8 mouse cellular contexts compared by ENCODE assay signal in the genomic region with DNA sequence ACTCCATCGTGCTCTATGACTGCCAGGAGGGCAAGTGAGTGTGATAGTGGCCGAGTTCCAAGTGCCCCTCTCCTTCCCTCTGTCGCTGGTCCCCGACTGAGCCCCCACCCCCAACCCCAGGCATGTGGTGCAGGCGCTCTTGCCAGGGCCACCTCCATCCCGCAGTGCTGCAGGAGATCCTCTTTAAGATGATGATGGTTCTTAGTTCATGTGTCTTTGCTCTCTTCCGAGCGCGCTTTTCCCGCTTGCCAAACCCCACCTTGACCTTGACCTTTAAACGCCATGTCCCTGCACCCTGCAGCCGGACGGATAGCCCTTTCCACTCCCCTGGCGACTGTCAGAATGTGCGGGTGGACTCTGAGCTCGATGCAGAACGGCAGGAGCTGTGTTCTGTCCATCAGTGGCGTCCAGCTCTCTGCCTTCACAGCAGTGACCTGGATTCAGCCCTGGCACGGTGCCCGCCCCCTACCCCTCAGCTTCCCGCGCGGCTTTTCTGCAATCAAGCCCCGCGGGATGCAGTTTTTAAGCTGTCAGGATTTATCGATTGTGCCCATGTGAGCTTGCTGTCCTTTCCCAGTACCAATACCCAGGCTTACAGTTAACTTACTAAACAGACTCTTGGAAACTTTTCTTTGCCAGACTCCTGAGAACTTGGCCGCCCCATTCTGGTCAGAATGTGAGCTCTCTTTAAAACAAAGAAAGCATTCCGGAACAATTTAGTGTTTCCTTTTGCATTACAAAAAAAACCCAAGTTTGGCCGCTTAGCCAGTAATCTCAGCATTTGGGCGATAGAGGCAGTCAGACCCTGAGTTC. TPM values are rescaled to one million over a fixed set of nuclear protein-coding genes. Genes with fewer than 3 reads are reported as not detected.
DNase-seq lines count a peak whose midpoint lies in the region; ATAC-seq and TF ChIP-seq lines count a peak whose summit lies in the region.

No protein-coding gene starts in this region.

- in situ Hi-C loops in ES-E14 (cut with MboI; ENCODE audit: low sequenced_read_pairs in 2 of 2, unreplicated experiment in 2 of 2): no loop called here

- H3K27ac ChIP-seq in ES-E14 (ENCODE audit: insufficient read depth, low read depth, low read length, poor library complexity, severe bottlenecking): peak overlapping the region; percentile 97
- H3K27ac ChIP-seq in forebrain, embryonic 14.5 days (ENCODE audit: low read depth, low read length): peak overlapping the region; percentile 97
- H3K27ac ChIP-seq in heart, postnatal 0 days (ENCODE audit: low read depth): peak overlapping the region; percentile 99
- peak overlapping the region; percentile 95 for H3K27ac ChIP-seq in liver, postnatal 0 days (ENCODE audit: low read depth)
- H3K27ac ChIP-seq in neural tube, embryonic 14.5 days (ENCODE audit: low read depth, low read length): peak overlapping the region; percentile 98

- H3K9me3 ChIP-seq in ES-E14 (ENCODE audit: control insufficient read depth, insufficient read depth, low read depth, low read length): no peaks in the 10 kb centered on the region
- H3K9me3 ChIP-seq in forebrain, embryonic 14.5 days (replicated peaks; ENCODE audit: control insufficient read depth, low read length): no peaks in the 10 kb centered on the region
- H3K9me3 ChIP-seq in heart, postnatal 0 days (replicated peaks; ENCODE audit: control insufficient read depth, low read length): no peaks in the 10 kb centered on the region
- H3K9me3 ChIP-seq in liver, postnatal 0 days (ENCODE audit: low read length): no peaks in the 10 kb centered on the region
- no peaks in the 10 kb centered on the region for H3K9me3 ChIP-seq in neural tube, embryonic 14.5 days (ENCODE audit: control insufficient read depth, low read length)

- H3K4me2 ChIP-seq in forebrain, embryonic 14.5 days (ENCODE audit: low read length): peak overlapping the region; percentile 87
- peak overlapping the region; percentile 90 for H3K4me2 ChIP-seq in heart, postnatal 0 days (ENCODE audit: low read depth, low read length)
- peak overlapping the region; percentile 92 for H3K4me2 ChIP-seq in liver, postnatal 0 days (ENCODE audit: low read depth, low read length)
- peak overlapping the region; percentile 72 for H3K4me2 ChIP-seq in neural tube, embryonic 14.5 days (ENCODE audit: low read depth, low read length)

- DNase-seq in ES-E14 (ENCODE audit: low read depth, low spot score): peak; percentile 70
- DNase-seq in cerebellum, adult 11-12 months: peak; percentile 87
- DNase-seq in forebrain, embryonic 14.5 days (ENCODE audit: low spot score): peak; percentile 62
- peak; percentile 44 for DNase-seq in heart, postnatal 0 days (ENCODE audit: low spot score)
- DNase-seq in kidney, postnatal 25 days: peak; percentile 88 to 94
- DNase-seq in liver, postnatal 0 days: peak; percentile 82
- peak; percentile 74 for DNase-seq in testis, postnatal 14 days (ENCODE audit: low spot score)

- H3K27me3 ChIP-seq in forebrain, embryonic 14.5 days (replicated peaks; ENCODE audit: control insufficient read depth, insufficient read depth, low read length): no peaks in the 10 kb centered on the region
- no peaks in the 10 kb centered on the region for H3K27me3 ChIP-seq in heart, postnatal 0 days (ENCODE audit: control insufficient read depth, insufficient read depth, low read length)
- no peaks in the 10 kb centered on the region for H3K27me3 ChIP-seq in liver, postnatal 0 days (ENCODE audit: insufficient read depth, low read length)
- no peaks in the 10 kb centered on the region for H3K27me3 ChIP-seq in neural tube, embryonic 14.5 days (ENCODE audit: control insufficient read depth, insufficient read depth, low read length)

- TF ChIP-seq EP300 in heart, postnatal 0 days (IDR thresholded peaks at IDR 0.05; ENCODE audit: low read depth): no peak
- TF ChIP-seq EP300 in liver, postnatal 0 days (IDR thresholded peaks at IDR 0.05; ENCODE audit: low read depth): no peak

- ATAC-seq in forebrain, embryonic 14.5 days: peak; percentile 67
- ATAC-seq in heart, postnatal 0 days (ENCODE audit: insufficient read depth, low read depth): peak; percentile 61
- peak; percentile 67 for ATAC-seq in liver, postnatal 0 days
- ATAC-seq in neural tube, embryonic 14.5 days (ENCODE audit: low read depth): peak; percentile 71

- peak overlapping the region; percentile 87 to 100 for H3K4me3 ChIP-seq in ES-E14 (ENCODE audit: insufficient read depth in 1 of 2, low read depth in 1 of 2, low read length in 2 of 2, poor library complexity in 1 of 2, severe bottlenecking in 1 of 2)
- peak overlapping the region; percentile 94 for H3K4me3 ChIP-seq in forebrain, embryonic 14.5 days (ENCODE audit: low read depth, low read length)
- H3K4me3 ChIP-seq in heart, postnatal 0 days (ENCODE audit: low read depth, low read length): peak overlapping the region; percentile 88
- peak overlapping the region; percentile 78 for H3K4me3 ChIP-seq in liver, postnatal 0 days (ENCODE audit: low read depth, low read length)
- H3K4me3 ChIP-seq in neural tube, embryonic 14.5 days (ENCODE audit: low read depth, low read length): peak overlapping the region; percentile 90

- WGBS in forebrain, embryonic 14.5 days: 1% methylated on average over 30 of the region's 30 CpGs
- WGBS in heart, postnatal 0 days: under 1% methylated on average over 30 of the region's 30 CpGs
- WGBS in liver, postnatal 0 days (ENCODE audit: insufficient replicate concordance): under 1% methylated on average over 30 of the region's 30 CpGs
- 1% methylated on average over 30 of the region's 30 CpGs for WGBS in neural tube, embryonic 14.5 days

- H3K36me3 ChIP-seq in ES-E14 (ENCODE audit: control insufficient read depth, insufficient read depth, low read length, poor library complexity, severe bottlenecking): peaks cover 7% of the 10 kb centered on the region
- peaks cover 4% of the 10 kb centered on the region; the same call in 1 of the 2 replicates for H3K36me3 ChIP-seq in forebrain, embryonic 14.5 days (ENCODE audit: control insufficient read depth, insufficient read depth, low read length)
- H3K36me3 ChIP-seq in heart, postnatal 0 days (replicated peaks; ENCODE audit: control insufficient read depth, insufficient read depth, low read length): peaks cover 6% of the 10 kb centered on the region
- H3K36me3 ChIP-seq in liver, postnatal 0 days (replicated peaks; ENCODE audit: insufficient read depth, low read length): peaks cover 12% of the 10 kb centered on the region
- no peaks in the 10 kb centered on the region for H3K36me3 ChIP-seq in neural tube, embryonic 14.5 days (ENCODE audit: control insufficient read depth, insufficient read depth, low read length)

- H3K9ac ChIP-seq in ES-E14 (ENCODE audit: insufficient read depth, low read depth, low read length, poor library complexity, severe bottlenecking): peak overlapping the region; percentile 100
- peak overlapping the region; percentile 93 for H3K9ac ChIP-seq in forebrain, embryonic 14.5 days (ENCODE audit: low read length)
- peak overlapping the region; percentile 94 for H3K9ac ChIP-seq in heart, postnatal 0 days (replicated peaks; ENCODE audit: low read depth, low read length)
- peak overlapping the region; percentile 83 for H3K9ac ChIP-seq in liver, postnatal 0 days (replicated peaks)
- peak overlapping the region; percentile 95 for H3K9ac ChIP-seq in neural tube, embryonic 14.5 days (replicated peaks; ENCODE audit: low read depth, low read length)

- H3K4me1 ChIP-seq in ES-E14 (ENCODE audit: control insufficient read depth in 2 of 2, insufficient read depth in 2 of 2, low read length in 2 of 2, poor library complexity in 1 of 2): peaks cover 9 to 12% of the 10 kb centered on the region in 2 experiments
- H3K4me1 ChIP-seq in forebrain, embryonic 14.5 days (ENCODE audit: control insufficient read depth, insufficient read depth, low read length): peaks cover 27% of the 10 kb centered on the region
- H3K4me1 ChIP-seq in heart, postnatal 0 days (ENCODE audit: control insufficient read depth, insufficient read depth): peaks cover 35% of the 10 kb centered on the region
- H3K4me1 ChIP-seq in liver, postnatal 0 days (ENCODE audit: insufficient read depth): peaks cover 41% of the 10 kb centered on the region
- peaks cover 34% of the 10 kb centered on the region for H3K4me1 ChIP-seq in neural tube, embryonic 14.5 days (ENCODE audit: control insufficient read depth, insufficient read depth, low read length)

- TF ChIP-seq CTCF in heart, postnatal 0 days (IDR thresholded peaks at IDR 0.05; ENCODE audit: low read depth): no peak
- no peak for TF ChIP-seq CTCF in liver, postnatal 0 days (IDR thresholded peaks at IDR 0.05; ENCODE audit: low read depth)

RNA-seq across cellular contexts. Expression of a gene that starts 0.8 kb away (rescaled TPM):
- 83.7 and 95.8 TPM in 2 replicates for total RNA-seq in ES-E14 (2012; rRNA removed)
- 54.7 and 56.4 TPM in 2 replicates for polyA plus RNA-seq in forebrain, embryonic 14.5 days (2014; fragmentation: Nextera tagmentation; extraction: Ambion mirVana)
- total RNA-seq in heart, postnatal 0 days (2014; rRNA removed; ENCODE audit: low replicate concordance): 122 and 124 TPM in 2 replicates
- 13.9 and 14.3 TPM in 2 replicates for polyA plus RNA-seq in heart, postnatal 0 days (2015; fragmentation: Nextera tagmentation; extraction: Ambion mirVana)
- polyA plus RNA-seq in liver, postnatal 0 days (2015; fragmentation: Nextera tagmentation; extraction: Ambion mirVana): 5.3 and 5.7 TPM in 2 replicates
- 37.4 and 40.4 TPM in 2 replicates for polyA plus RNA-seq in neural tube, embryonic 14.5 days (2014; fragmentation: Nextera tagmentation; extraction: Ambion mirVana)

RNA-seq across cellular contexts. Expression of a gene that starts 13.6 kb away (rescaled TPM):
- 3.2 and 5.5 TPM in 2 replicates for total RNA-seq in ES-E14 (2012; rRNA removed)
- 2.3 TPM in 2 replicates for polyA plus RNA-seq in forebrain, embryonic 14.5 days (2014; fragmentation: Nextera tagmentation; extraction: Ambion mirVana)
- total RNA-seq in heart, postnatal 0 days (2014; rRNA removed; ENCODE audit: low replicate concordance): 2.0 and 2.5 TPM in 2 replicates
- 0.90 and 1.1 TPM in 2 replicates for polyA plus RNA-seq in heart, postnatal 0 days (2015; fragmentation: Nextera tagmentation; extraction: Ambion mirVana)
- 41.4 and 46.5 TPM in 2 replicates for polyA plus RNA-seq in liver, postnatal 0 days (2015; fragmentation: Nextera tagmentation; extraction: Ambion mirVana)
- 3.3 and 4.3 TPM in 2 replicates for polyA plus RNA-seq in neural tube, embryonic 14.5 days (2014; fragmentation: Nextera tagmentation; extraction: Ambion mirVana)

RNA-seq across cellular contexts. Expression of a gene that starts 28.0 kb away (rescaled TPM):
- total RNA-seq in ES-E14 (2012; rRNA removed): 40.6 and 53.9 TPM in 2 replicates
- polyA plus RNA-seq in forebrain, embryonic 14.5 days (2014; fragmentation: Nextera tagmentation; extraction: Ambion mirVana): 10.3 and 10.7 TPM in 2 replicates
- 7.5 and 22.8 TPM in 2 replicates for total RNA-seq in heart, postnatal 0 days (2014; rRNA removed; ENCODE audit: low replicate concordance)
- polyA plus RNA-seq in heart, postnatal 0 days (2015; fragmentation: Nextera tagmentation; extraction: Ambion mirVana): 13.1 and 15.1 TPM in 2 replicates
- polyA plus RNA-seq in liver, postnatal 0 days (2015; fragmentation: Nextera tagmentation; extraction: Ambion mirVana): 11.0 and 11.1 TPM in 2 replicates
- polyA plus RNA-seq in neural tube, embryonic 14.5 days (2014; fragmentation: Nextera tagmentation; extraction: Ambion mirVana): 11.1 and 14.4 TPM in 2 replicates

RNA-seq across cellular contexts. Expression of a gene that starts 31.4 kb away (rescaled TPM):
- 135 and 139 TPM in 2 replicates for total RNA-seq in ES-E14 (2012; rRNA removed)
- 57.5 and 64.7 TPM in 2 replicates for polyA plus RNA-seq in forebrain, embryonic 14.5 days (2014; fragmentation: Nextera tagmentation; extraction: Ambion mirVana)
- total RNA-seq in heart, postnatal 0 days (2014; rRNA removed; ENCODE audit: low replicate concordance): 92.1 and 105 TPM in 2 replicates
- polyA plus RNA-seq in heart, postnatal 0 days (2015; fragmentation: Nextera tagmentation; extraction: Ambion mirVana): 57.3 and 64.2 TPM in 2 replicates
- 22.4 and 23.0 TPM in 2 replicates for polyA plus RNA-seq in liver, postnatal 0 days (2015; fragmentation: Nextera tagmentation; extraction: Ambion mirVana)
- polyA plus RNA-seq in neural tube, embryonic 14.5 days (2014; fragmentation: Nextera tagmentation; extraction: Ambion mirVana): 44.2 and 48.4 TPM in 2 replicates

RNA-seq across cellular contexts. Expression of a gene that starts 50.8 kb away (rescaled TPM):
- total RNA-seq in ES-E14 (2012; rRNA removed): 0.09 TPM in 1 of 2 replicates, not detected in the other
- polyA plus RNA-seq in forebrain, embryonic 14.5 days (2014; fragmentation: Nextera tagmentation; extraction: Ambion mirVana): not detected in 2 replicates
- not detected in 2 replicates for total RNA-seq in heart, postnatal 0 days (2014; rRNA removed; ENCODE audit: low replicate concordance)
- 0.04 and 0.05 TPM in 2 replicates for polyA plus RNA-seq in heart, postnatal 0 days (2015; fragmentation: Nextera tagmentation; extraction: Ambion mirVana)
- polyA plus RNA-seq in liver, postnatal 0 days (2015; fragmentation: Nextera tagmentation; extraction: Ambion mirVana): 0.07 and 0.16 TPM in 2 replicates
- 0.08 and 0.09 TPM in 2 replicates for polyA plus RNA-seq in neural tube, embryonic 14.5 days (2014; fragmentation: Nextera tagmentation; extraction: Ambion mirVana)

Comparison
In these comparisons a context has a peak if more than half of its experiments do, and no peak if none do; other contexts are left out.
1. Peak in every context shown above with its lines: DNase-seq, ATAC-seq, H3K4me3 ChIP-seq and H3K27ac ChIP-seq.